Mouse (Mus musculus) heart, adult 2 months (tissue): Measurements from ENCODE around the gene Dtnbp1. TPM values are rescaled to one million over a fixed set of nuclear protein-coding genes. Genes with fewer than 3 reads are reported as not detected.

Experiments
- DNase-seq, 2 experiments: peaks; one replicate each; pipeline ENCODE4 v3.0.0; 2021
- H3K27ac ChIP-seq: fragments of 200-600 bp; 2 replicates; pipeline ENCODE4 v1.8.1; 2022
- H3K27me3 ChIP-seq: fragments of 200-500 bp; 2 replicates; pipeline ENCODE4 v1.6.1; 2012; ENCODE audit warnings: mild to moderate bottlenecking, low read length, inconsistent platforms, mixed read lengths; ENCODE audit not compliant: control insufficient read depth, insufficient read depth
- H3K36me3 ChIP-seq: fragments of 200-500 bp; 2 replicates; pipeline ENCODE4 v1.6.1; 2012; ENCODE audit warnings: low read length, inconsistent platforms; ENCODE audit not compliant: control insufficient read depth, insufficient read depth
- H3K4me1 ChIP-seq: fragments of 200-500 bp; 2 replicates; pipeline ENCODE4 v1.6.1; 2011; ENCODE audit warnings: low read length; ENCODE audit not compliant: control insufficient read depth, insufficient read depth
- H3K4me3 ChIP-seq: fragments of 200-600 bp; 2 replicates; pipeline ENCODE4 v1.8.1; 2022
- H3K79me2 ChIP-seq: fragments of 200-500 bp; replicated peaks from 2 replicates; pipeline ENCODE4 v1.6.1; 2012; ENCODE audit warnings: mild to moderate bottlenecking, inconsistent platforms, low read length, moderate library complexity, mixed read lengths; ENCODE audit not compliant: control insufficient read depth, insufficient read depth
- H3K9ac ChIP-seq: fragments of 200-500 bp; 2 replicates; pipeline ENCODE4 v1.6.1; 2012; ENCODE audit warnings: low read depth, mild to moderate bottlenecking, control low read depth, inconsistent platforms, low read length, mixed read lengths
- CTCF ChIP-seq: fragments of 200-600 bp; IDR thresholded peaks from 2 replicates; pipeline ENCODE4 v1.8.1; 2022; ENCODE audit warnings: antibody characterized with exemption, mild to moderate bottlenecking, moderate library complexity
- EP300 ChIP-seq: fragments of 200-500 bp; IDR thresholded peaks from 2 replicates; pipeline ENCODE4 v1.6.1; 2011; ENCODE audit warnings: low read depth, low read length, control low read depth; ENCODE audit not compliant: insufficient read depth
- POLR2A ChIP-seq: fragments of 200-500 bp; IDR thresholded peaks from 2 replicates; pipeline ENCODE4 v1.6.1; 2011; ENCODE audit warnings: mild to moderate bottlenecking, low read depth, low read length, control low read depth; ENCODE audit not compliant: insufficient read depth
- WGBS: fragments of 180-500 bp; shearing (Covaris S2); methylation state at CpG from one replicate; pipeline ENCODE4 v1.1.7; 2018; 5-methylcytosine and 5-hydroxymethylcytosine counted together
- intact Hi-C: fragments of 180-260 bp; cut with DNase I; formaldehyde crosslinking; loops from one replicate; pipeline ENCODE4 v1.15.1; 2025
- polyA plus RNA-seq: library from polyadenylated mRNA; depleted of rRNA; stranded (reverse); fragments of >200 nt; gene quantifications from 2 replicates; pipeline ENCODE4 v1.2.3, GENCODE M21; 2012
- total RNA-seq, 2 experiments: library from RNA; stranded (reverse); gene quantifications; 2 replicates each; pipeline ENCODE4 v1.2.3; 2021

The Dtnbp1 gene
- total and polyA plus RNA-seq, 3 experiments = 107 to 139 (median 122) TPM

DNA sequence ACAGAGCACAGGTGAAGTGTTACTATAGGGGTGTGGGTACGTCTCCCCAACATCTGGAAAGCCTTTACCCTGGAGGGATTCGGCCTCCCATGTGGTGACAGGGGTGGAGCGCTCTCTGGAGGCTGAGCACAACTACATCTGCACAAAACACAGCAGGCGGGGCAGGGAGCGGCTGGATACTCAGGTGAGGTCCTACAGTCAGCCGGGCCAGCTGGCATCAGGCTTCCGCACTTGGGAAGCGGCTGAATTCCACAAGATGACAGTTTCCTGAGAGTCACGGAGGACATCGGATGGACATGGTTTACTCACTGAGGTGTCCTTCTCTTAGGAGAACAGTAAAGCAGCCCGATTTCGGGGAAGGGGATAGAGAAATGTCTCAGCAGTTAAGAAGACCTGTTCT lies 2.7 kb downstream of the Dtnbp1 start:
- no peaks in the 10 kb centered on the region; the same call in 1 of the 2 replicates for H3K36me3 ChIP-seq

DNA sequence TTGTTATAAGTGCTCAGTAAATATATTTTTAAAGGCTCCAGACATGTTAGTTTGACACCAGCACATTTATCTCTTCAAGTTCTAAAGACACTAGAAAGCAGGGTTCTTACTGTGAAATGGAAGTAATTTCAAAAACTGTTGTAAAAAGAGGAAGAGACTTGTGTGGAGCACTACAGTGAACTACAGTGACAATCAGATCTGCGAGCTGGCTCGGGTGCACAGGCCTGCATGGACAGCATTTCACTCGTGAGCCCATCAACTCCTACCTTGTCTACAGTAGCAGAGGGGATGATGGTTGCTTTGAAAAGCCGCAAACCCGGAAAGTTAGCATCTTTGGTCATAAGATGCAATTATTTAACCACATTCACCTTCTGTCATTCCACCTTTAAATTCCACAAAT lies 5.6 kb downstream of the Dtnbp1 start:
- H3K79me2 ChIP-seq = peaks cover 1% of the 10 kb centered on the region; the same call in 1 of the 2 replicates
- peaks cover 4% of the 10 kb centered on the region for H3K4me1 ChIP-seq
- no peak for TF ChIP-seq CTCF
- TF ChIP-seq EP300 = no peak
- TF ChIP-seq POLR2A = no peak
- H3K27me3 ChIP-seq = no peaks in the 10 kb centered on the region
- H3K4me3 ChIP-seq = no peak overlapping the region
- peaks cover 2% of the 10 kb centered on the region; the same call in 1 of the 2 replicates for H3K36me3 ChIP-seq
- DNase-seq = no peak
- no peak overlapping the region for H3K9ac ChIP-seq
- no peak overlapping the region for H3K27ac ChIP-seq
- 74% methylated on average over 5 of the region's 5 CpGs for WGBS
- intact Hi-C loops = no loop called here

More for the DNA sequence above, 2.7 kb downstream of the Dtnbp1 start:
- Histone ChIP-seq H3K79me2 (peaks cover 1% of the 10 kb centered on the region; the same call in 1 of the 2 replicates), H3K4me3 (no peak overlapping the region), H3K9ac (no peak overlapping the region), H3K27me3 (no peaks in the 10 kb centered on the region), H3K27ac (no peak overlapping the region), H3K4me1 (peaks cover 7% of the 10 kb centered on the region)
- no peak for DNase-seq
- intact Hi-C loops = no loop called here
- 84% methylated on average over 12 of the region's 12 CpGs for WGBS
- TF ChIP-seq CTCF (no peak), POLR2A (no peak), EP300 (no peak)

DNA sequence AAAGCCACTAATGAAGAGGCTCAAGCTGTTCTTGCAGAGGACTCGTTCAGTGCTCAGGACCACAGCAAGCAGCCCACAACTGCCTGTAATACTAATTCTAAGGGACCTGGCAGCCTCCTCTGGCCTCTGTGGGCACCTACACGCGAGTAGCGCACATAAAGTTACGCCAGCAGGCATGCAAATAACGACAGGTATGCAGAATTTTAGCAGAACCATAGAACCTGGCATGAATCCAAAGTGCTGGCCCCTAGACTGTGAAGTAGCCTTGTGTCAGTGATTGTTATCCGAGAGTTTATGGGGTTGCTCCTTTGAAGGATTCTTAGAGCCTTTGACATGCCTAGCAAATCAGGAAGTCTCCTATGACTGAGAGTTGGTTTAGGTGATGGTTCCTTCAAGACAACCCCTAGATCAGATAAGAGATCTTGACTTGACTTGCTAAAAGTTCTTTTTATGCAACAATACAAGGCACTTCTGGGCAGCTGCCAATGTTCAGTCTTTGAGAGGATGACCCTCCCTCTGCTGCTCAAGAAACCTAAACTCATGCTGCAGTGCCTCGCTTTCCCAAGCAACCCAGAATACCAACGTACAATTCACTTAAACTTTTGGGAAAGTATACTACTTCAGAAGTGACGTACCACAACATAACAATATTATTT lies 9.3 kb downstream of the Dtnbp1 start:
- Histone ChIP-seq H3K27ac (no peak overlapping the region), H3K36me3 (peaks cover 2% of the 10 kb centered on the region; the same call in 1 of the 2 replicates), H3K4me1 (no peaks in the 10 kb centered on the region), H3K27me3 (no peaks in the 10 kb centered on the region), H3K79me2 (no peaks in the 10 kb centered on the region; the same call in 1 of the 2 replicates), H3K9ac (no peak overlapping the region), H3K4me3 (no peak overlapping the region)
- TF ChIP-seq POLR2A = no peak
- no peak for TF ChIP-seq CTCF
- TF ChIP-seq EP300 = no peak
- 85% methylated on average over 10 of the region's 10 CpGs for WGBS
- DNase-seq = no peak
- intact Hi-C loops = no loop called here

DNA sequence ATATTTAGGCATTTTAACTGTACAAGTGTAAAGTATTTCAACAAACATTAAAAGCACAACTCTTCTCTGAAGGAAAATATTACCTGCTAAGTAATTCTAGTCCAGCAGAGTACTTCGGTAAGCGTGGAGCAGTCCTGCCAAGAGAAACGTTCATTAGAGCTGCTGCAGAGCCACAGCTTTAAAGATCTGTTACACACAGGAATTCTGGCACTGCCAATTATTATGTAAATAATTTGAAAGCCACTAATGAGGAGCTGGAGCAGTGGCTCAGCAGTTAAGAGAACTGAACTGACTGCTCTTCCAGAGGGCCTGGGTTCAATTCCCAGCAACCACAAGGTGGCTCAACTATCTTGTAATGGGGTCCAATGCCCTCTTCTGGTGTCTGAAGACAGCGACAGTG lies 10.0 kb downstream of the Dtnbp1 start:
- H3K27me3 ChIP-seq = no peaks in the 10 kb centered on the region
- intact Hi-C loops = no loop called here
- no peaks in the 10 kb centered on the region for H3K4me1 ChIP-seq
- TF ChIP-seq CTCF (no peak), EP300 (no peak), POLR2A (no peak)
- no peaks in the 10 kb centered on the region; the same call in none of the 2 replicates for H3K79me2 ChIP-seq
- 85% methylated on average over 4 of the region's 4 CpGs for WGBS
- H3K9ac ChIP-seq = no peak overlapping the region
- no peak overlapping the region for H3K4me3 ChIP-seq
- peaks cover 2% of the 10 kb centered on the region; the same call in 1 of the 2 replicates for H3K36me3 ChIP-seq
- no peak for DNase-seq
- no peak overlapping the region for H3K27ac ChIP-seq

DNA sequence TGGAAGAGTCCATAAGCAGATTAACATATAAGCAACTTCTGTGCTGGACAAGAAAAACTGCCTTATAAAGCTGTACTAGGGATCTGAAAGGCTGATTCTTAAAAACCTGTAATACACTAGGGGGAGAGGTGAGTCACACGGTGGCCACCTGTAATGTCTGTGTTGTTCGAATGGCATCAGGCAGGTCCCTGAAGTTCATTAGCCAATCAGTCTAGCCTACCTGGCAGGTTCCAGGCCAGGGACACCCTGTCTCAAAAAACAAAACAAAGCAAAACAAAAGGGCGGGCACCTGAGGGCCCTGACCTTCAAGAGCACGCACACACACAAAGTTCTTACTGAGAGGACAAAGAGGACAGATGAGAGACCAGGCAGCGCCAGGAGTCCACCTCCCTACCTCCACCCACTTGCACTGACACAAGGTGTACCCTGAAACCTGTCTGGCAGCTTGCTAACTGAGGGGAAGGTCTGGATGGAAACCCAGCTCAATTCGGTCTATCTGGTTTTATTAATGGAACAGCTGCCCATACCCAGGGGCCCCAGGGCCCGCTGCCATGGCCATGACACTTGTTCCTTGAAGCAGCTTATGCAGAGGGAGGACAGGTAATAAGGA lies 11.8 kb downstream of the Dtnbp1 start:
- no peak for DNase-seq
- Histone ChIP-seq H3K79me2 (no peaks in the 10 kb centered on the region; the same call in none of the 2 replicates), H3K27ac (no peak overlapping the region), H3K9ac (no peak overlapping the region), H3K4me1 (no peaks in the 10 kb centered on the region), H3K36me3 (peaks cover 3% of the 10 kb centered on the region), H3K27me3 (no peaks in the 10 kb centered on the region), H3K4me3 (no peak overlapping the region)
- WGBS = 88% methylated on average over 7 of the region's 7 CpGs
- intact Hi-C loops = no loop called here
- TF ChIP-seq CTCF (no peak), EP300 (no peak), POLR2A (no peak)

DNA sequence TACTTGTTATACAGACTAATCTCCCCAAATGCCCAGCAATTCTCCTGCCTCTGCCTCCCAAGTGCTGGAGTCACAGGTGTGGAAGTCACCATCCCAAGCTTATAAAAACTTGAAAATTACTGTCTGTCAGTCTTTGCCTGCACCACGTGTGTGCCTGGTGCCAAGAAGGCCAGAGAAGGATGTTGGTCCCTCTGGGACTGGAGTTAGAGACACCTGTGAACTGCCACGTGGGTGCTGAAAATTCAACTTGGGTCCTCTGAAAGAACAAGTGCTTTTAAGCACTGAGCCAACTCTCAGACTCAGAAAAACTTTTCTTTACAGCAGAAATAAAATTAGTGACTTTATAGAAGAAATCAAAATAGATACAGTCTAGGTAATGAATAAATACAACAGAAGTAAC lies 15.6 kb downstream of the Dtnbp1 start:
- WGBS = 52% methylated on average over 2 of the region's 2 CpGs
- TF ChIP-seq POLR2A (no peak), CTCF (no peak), EP300 (no peak)
- DNase-seq = no peak

More for the DNA sequence above, 15.6 kb downstream of the Dtnbp1 start:
- Histone ChIP-seq H3K4me3 (no peak overlapping the region), H3K4me1 (no peaks in the 10 kb centered on the region), H3K9ac (no peak overlapping the region), H3K27ac (no peak overlapping the region), H3K79me2 (no peaks in the 10 kb centered on the region; the same call in none of the 2 replicates), H3K36me3 (peaks cover 3% of the 10 kb centered on the region), H3K27me3 (no peaks in the 10 kb centered on the region)
- intact Hi-C loops = no loop called here
